Comparison of ENCODE assay signal across 13 mouse cellular contexts in genomic region chr17:85193294-85193693, GRCm38 (mm10).
"Had no signal": no experiment of that assay in that cellular context is flagged by ENCODE, and none has a peak within 500 bp of the region (broad histone marks: within the 10 kb centered on the region; RNA-seq: fewer than 3 reads in every experiment).

No protein-coding gene starts in this region.

- H3K4me1 ChIP-seq: liver, embryonic 12.5 days; lung, embryonic 15.5 days; neural tube, embryonic 12.5 days had no signal

- H3K27ac ChIP-seq: kidney, embryonic 15.5 days; layer of hippocampus, adult 2 months; limb, embryonic 15.5 days; liver, embryonic 12.5 days; lung, embryonic 15.5 days; midbrain, embryonic 13.5 days; neural tube, embryonic 12.5 days had no signal

- H3K9me3 ChIP-seq: kidney, embryonic 15.5 days; limb, embryonic 15.5 days; liver, embryonic 12.5 days; lung, embryonic 15.5 days; midbrain, embryonic 13.5 days; neural tube, embryonic 12.5 days had no signal

- DNase-seq: kidney, adult 2 months; retina, postnatal 1 day; right cerebral cortex, postnatal 4 days; spleen, adult 18-20 months; thymus, adult 18-20 months; thymus, postnatal 25 days had no signal

- H3K4me2 ChIP-seq: kidney, embryonic 15.5 days; limb, embryonic 15.5 days; liver, embryonic 12.5 days; lung, embryonic 15.5 days; midbrain, embryonic 13.5 days; neural tube, embryonic 12.5 days had no signal

- ATAC-seq: liver, embryonic 12.5 days; midbrain, embryonic 13.5 days had no signal

- H3K36me3 ChIP-seq: kidney, embryonic 15.5 days; limb, embryonic 15.5 days; liver, embryonic 12.5 days; lung, embryonic 15.5 days; midbrain, embryonic 13.5 days; neural tube, embryonic 12.5 days had no signal

- H3K4me3 ChIP-seq: kidney, embryonic 15.5 days; layer of hippocampus, adult 2 months; limb, embryonic 15.5 days; liver, embryonic 12.5 days; lung, embryonic 15.5 days; midbrain, embryonic 13.5 days; neural tube, embryonic 12.5 days had no signal

- H3K9ac ChIP-seq: kidney, embryonic 15.5 days; limb, embryonic 15.5 days; liver, embryonic 12.5 days; lung, embryonic 15.5 days; midbrain, embryonic 13.5 days; neural tube, embryonic 12.5 days had no signal

- H3K27me3 ChIP-seq: lung, embryonic 15.5 days; neural tube, embryonic 12.5 days had no signal
